Mouse (Mus musculus): ENCODE measurements around the gene Cep68.
A peak's percentile ranks its signal among the peaks of the same experiment; 100 is the strongest.

Cep68 gene

DNA sequence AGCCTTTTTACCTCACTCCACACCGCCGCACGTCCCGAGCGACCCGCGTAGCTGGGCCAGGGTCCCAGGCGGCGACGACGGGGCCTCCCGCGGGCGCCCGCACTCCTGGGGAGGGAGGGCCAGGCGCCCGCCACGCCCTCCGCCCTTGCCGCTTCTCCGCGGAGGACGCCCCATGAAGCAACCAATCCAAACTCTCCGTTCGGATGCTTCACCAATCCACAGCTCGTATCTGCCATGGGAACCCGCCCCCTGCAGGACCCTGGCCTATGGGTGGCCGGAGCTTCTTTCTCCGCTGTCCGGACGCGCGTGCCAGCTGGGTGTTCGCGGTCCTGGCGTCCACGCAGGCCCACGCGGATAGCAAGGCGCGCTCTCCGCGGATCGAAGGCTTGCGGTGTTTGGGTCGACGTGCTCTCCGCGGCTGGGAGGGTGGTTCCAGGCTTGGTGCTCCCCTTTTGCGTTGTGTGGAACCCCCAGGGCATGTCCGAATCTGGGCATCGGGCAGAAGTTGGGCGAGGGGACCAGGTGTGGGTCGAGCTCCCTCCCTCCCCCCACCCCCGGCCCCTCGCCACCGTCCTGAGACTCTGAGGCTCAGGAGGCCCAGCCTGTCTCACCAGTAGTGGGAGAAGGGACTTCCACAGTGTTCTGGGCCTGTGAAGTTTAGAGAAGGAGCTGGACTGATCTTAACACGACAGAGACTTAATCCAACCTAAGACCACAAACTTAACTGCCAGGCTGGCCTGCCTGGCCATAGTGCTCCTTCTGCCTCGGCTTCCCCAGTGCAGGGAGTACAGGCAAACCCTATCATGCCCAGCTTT lies at the start of gene Cep68:
Cep68 (minus strand) TSS at position 134 of the 815 bp plus-strand sequence.
- peak; percentile 87 for DNase-seq (ENCODE audit: low read depth, low spot score)

DNA sequence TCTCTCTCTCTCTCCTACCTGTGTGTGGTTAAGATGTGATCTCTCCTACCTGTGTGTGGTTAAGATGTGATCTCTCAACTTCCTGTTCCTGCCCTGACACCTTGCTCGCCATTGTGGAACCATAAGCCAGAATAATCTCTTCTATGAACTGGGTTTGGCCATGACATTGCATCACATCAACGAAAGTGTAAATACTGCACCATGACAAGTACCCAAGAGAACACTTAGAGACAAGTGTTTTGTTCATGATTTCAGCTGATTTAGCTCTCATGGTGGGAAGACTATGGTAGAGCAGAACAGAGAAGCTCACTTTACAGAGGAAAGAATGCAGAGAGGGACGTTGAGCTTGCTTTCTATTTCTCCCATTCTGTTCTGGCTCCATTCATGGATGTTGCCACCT lies 35.2 kb upstream of the Cep68 start:
- DNase-seq (ENCODE audit: low read depth, low spot score): no peak

DNA sequence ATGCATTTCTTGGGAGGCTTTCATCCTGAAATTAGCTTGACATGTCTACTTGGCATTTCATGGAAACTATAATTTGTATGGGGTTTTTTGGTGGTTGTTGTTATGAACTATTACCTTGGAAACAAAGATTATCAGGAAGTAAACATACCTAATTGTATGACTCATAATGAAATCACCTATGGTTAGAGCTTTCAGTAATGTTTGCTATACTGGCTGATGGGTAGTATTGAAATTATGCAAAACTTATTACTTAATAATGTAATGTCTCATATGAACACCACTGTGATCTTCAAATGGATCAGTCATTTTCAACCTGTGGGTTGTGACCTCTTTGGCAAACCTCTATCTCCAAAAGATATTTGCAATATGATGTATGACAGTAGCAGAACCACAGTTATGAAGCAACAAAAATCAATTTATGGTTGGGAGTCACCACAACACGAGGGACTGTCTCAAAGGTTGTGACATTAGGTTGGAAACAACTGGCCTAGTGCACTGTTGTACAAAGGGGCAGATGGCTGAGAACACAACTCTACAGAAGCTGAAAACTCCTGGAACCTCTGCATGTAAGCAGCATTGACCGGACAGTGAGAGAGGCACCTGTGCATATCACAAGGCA lies 33.5 kb upstream of the Cep68 start:
- DNase-seq (ENCODE audit: low read depth, low spot score): no peak

DNA sequence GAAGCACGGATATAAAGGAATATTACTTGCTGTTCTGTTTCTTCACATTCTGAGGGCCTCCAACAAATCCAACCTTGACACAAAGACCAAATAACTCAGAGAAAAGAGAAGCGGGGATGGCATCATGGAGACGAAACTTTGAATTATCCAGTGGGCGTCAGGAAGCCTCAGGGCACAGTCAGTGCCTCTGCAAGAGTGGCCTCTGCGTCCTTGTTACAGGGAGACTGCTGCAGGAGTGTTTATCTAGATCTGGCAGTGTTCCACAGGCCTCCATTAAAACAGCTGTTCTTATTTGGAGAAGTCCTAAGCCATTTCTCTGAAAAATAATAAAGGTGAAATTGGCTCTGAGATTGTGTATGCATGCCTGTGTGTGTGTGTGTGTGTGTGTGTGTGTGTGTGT lies 31.8 kb upstream of the Cep68 start:
- no peak for DNase-seq (ENCODE audit: low read depth, low spot score)

DNA sequence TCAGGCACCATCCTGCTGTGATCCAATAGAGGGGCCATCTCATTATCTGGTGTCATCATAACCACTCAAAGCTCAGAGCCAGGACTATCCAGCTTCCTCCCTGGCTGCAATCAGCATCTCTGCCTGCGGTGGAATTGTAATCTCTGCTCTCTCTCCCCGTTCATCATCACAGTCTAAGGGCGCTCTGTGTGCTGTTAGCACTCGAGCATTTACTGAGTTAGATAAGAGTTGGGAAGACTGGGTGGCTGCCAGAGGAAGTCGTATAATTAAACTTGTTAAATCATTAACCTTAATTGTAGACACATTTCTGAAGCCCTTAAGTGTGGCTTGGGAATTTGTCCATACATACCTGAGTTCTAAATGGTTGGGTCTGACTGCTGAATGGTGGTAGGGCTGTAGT lies 29.5 kb upstream of the Cep68 start:
- no peak for DNase-seq (ENCODE audit: low read depth, low spot score)

DNA sequence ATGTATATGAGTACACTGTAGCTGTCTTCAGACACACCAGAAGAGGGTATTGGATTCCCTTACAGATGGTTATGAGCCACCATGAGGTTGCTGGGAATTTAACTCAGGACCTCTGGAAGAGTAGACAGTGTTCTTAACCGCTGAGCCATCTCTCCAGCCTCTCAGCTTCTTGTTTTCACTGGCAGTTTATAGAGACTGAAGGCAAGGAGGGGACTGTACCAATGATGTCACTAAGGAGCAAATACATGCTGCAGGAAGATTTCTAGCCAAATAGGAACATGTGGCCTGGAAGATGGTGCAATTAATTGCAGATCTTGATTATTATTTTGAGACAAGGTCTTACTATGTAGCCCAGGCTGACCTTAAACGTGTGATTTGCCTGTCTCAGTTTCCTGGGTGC lies 27.9 kb upstream of the Cep68 start:
- no peak for DNase-seq (ENCODE audit: low read depth, low spot score)

DNA sequence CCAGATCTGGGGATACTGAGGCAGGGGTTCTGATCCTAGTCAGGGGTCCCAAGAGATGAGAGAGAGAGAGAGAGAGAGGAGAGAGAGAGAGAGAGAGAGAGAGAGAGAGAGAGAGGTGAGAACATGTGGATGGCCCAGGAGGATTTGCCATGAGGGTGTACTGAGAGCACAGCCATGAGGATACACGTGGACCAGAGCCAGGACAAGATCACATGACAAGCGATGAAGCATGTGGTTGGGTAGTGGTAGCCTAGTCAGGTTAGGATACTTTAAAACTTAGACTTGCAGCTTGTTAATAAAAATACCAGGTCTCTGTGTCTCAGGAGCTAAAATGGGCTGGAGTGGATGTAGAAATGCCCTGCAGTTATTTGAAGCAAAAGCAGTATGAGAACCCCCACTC lies 26.7 kb upstream of the Cep68 start:
- DNase-seq (ENCODE audit: low read depth, low spot score): no peak

DNA sequence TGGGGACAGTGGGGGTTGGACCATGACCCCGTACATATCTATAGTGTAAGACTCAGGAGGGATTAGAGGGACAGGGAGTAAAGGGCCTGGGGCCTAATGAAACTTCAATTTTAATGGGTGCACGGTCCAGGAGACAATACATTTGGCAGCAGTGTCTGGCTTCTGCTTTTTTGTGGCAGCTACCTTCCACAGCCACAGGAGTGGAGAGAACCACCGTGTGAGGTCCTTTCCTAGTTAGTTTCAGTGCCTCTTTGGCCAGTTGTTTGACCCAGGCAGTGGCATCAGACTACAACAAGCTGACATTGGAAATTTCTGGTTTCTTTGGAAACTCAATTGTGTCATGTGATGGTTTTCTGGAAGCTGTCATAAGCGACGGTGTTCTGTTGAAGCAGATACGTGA lies 20.7 kb upstream of the Cep68 start:
- DNase-seq (ENCODE audit: low read depth, low spot score): no peak

DNA sequence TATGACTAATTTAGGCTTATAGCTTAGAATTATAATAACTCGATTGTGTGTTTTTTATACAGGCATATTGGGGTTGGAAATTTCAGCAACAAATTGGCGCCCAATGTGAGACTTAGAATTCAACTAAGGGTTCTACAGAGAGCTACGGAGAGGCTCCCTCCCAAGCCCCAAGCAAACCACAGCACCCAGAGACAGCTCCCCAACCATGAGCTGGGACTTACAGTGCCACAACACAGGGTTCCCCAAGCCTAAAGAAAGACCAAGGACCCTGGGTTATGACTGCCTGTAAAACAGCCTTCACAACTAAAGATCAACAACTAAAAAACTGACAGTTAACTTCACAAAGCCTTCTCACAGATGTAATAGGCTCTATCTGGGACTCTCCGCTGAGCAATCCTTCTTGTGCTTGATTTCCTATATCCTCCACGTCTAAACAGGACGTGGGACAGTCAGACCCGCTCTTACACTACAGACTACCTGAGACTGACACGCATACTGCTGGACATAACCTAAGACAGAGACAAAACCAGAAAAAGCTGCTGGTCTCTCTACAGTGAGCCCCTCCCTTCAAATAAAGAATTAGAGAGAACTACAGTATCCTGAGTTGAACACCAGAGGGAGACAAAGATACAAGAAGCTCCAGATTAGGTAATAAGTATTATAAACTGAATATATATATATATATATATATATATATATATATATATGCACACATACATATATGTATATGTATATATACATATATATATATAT lies 13.6 kb upstream of the Cep68 start:
- no peak for DNase-seq (ENCODE audit: low read depth, low spot score)

DNA sequence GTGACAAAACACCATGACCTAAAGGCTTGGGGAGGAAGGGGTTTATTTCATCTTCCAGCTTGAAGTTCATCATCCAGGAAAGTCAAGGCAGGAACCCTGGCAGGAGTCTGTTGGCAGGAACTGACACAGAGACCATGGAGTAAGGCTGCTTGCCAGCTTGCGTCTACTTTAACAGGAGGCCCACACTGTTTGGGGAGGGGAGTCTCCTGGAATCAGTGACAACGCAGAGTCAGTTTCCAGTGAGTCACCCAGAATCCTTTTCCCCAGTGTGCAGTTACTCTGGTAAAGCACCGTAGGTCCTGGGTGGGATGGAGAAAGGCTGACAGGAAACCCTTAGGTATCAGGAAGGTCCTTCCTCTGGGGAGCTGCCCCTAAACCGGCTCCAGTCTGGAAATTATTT lies 5.6 kb upstream of the Cep68 start:
- DNase-seq (ENCODE audit: low read depth, low spot score): no peak

DNA sequence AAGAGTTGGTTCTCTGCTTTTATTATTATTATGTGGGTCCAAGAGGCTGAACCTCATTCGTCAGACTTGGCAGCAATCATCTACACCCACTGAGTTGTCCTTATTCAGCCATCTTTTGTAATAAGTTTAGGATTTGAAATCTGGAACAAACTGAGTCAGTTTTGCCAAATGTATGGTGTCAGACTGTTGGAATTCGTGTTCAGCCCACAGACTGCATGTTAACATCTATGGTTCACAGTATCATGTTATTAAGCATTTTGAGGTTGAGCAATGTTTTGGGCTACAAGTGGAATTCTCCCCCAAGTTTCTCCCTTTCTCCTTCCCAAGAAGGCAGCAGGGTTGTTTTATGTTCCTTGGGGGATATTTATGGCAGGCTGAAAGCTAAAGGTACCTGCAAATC lies 3.9 kb upstream of the Cep68 start:
- no peak for DNase-seq (ENCODE audit: low read depth, low spot score)

DNA sequence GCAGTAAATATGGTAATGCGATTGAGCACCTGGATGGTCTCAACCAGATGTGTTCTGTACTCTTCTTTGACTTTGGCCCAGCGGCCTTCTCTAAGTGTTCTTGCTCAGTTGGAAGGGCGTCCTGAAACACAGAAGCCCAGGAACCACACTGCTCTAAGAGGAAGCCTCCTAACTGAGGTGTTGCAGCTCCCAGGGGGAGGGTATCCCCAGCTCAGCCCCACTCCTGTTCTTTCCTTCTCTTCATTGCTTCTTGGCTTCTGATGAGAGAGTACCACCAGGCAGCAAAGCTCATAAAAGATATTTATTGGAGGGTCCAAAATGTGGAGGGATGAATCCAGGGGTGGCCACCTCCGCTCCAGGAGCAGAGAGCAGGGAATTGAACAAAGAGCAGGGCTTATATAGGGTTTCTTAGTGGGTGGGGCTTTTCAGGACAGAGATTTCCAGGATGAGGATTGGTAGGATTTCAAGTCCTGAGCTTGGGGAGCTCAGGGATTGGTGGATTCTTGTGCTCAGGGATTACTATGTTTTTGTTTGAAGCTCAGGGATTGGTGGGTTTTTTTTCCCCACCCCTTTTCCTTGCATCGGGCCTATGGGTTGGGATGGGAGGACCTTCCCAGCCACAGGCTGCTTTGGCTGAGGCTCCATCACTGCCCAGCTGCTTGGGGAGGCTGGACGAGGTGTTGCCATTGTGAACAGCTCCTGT lies 1.4 kb upstream of the Cep68 start:
- DNase-seq (ENCODE audit: low read depth, low spot score): no peak

DNA sequence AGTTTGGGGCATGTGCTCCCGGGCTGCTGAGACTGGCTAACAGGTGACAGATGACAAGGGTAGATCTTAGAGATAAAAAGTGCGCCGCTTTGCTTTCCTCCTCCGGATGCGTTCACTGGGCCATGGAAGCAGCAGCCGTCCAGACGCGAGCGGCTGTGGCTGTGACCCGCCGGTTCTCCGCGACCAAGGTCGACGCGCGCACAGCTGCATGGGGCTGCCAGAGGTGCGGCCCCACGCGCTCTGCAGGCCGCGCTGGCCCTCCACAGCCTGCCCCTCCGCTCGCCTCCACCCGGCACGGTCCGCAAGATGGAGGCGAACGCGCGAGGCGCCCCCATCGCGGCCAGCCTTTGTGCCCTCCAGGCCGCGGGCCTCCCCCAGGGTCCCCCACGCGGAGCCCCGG lies 389 bp downstream of the Cep68 start:
- DNase-seq (ENCODE audit: low read depth, low spot score): no peak

DNA sequence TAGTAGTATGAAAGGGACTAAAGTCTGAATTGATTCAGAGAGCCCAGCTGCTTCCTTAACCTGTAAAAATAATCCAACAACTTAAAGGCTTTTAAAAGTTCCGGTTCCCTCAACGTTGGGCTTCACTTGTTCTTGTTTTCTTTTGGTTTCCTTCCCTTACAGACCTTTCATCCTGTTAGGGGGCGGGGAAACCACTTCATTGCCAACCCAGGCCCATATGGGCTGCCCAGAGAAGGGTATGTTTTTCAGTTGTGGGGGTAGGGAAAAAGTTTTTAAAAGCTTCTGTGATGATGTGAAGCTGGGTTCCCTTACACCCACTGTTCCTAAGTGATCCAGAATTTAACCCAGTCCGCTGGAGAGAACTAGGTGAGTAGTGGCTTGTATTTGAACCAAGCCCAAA lies 952 bp downstream of the Cep68 start:
- no peak for DNase-seq (ENCODE audit: low read depth, low spot score)

DNA sequence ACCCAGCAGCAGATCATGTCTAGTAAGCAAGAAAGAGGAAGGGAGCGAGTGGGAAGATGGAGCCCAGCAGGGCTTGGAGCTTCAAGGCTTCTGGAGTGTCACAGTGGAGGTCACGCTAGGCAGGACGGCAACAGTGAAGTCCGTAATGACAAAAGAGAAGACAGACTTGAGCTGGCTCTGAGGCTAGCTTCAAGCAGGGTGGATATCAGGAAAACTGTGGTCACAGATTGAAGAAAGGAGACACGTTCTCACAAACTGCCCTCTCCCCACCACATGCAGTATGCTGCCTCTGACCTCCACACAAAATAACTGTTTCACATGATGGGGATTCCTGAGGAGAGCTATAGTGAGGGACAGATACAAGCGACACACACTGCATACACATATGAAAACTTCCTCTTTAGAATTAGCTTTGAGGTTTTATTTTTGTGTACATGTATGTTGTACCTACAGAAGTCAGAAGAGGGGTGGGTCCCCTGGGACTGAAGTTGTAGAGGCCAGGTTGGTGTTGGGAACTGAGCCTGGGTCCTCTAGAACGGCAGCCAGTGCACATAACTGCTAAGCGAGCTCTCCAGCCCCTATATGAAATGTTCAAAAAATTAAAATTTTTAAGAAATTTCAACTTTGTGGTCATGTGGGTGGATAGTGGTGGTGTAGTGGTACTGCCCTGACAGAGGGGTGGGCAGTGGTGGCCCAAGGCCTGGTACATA lies 1.9 kb downstream of the Cep68 start:
- no peak for DNase-seq (ENCODE audit: low read depth, low spot score)

DNA sequence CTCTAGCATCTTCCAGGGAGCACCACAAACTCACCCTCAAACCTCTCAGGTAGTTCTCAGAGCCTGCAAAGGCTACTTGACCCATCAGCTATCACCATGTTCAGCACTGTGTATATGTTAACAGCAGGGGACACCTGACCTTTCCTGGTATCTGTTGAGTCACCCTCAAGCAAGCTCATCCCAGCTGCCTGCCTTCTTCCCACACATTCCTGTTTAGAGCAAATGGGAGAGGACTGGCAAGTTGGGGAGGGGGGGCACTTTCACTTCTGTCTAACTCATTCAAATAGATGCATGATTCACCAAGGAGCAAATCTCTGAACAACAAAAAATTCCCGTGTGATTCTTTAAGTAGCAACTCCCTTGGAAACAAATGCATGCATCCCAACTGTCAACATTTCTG lies 2.6 kb downstream of the Cep68 start:
- no peak for DNase-seq (ENCODE audit: low read depth, low spot score)

DNA sequence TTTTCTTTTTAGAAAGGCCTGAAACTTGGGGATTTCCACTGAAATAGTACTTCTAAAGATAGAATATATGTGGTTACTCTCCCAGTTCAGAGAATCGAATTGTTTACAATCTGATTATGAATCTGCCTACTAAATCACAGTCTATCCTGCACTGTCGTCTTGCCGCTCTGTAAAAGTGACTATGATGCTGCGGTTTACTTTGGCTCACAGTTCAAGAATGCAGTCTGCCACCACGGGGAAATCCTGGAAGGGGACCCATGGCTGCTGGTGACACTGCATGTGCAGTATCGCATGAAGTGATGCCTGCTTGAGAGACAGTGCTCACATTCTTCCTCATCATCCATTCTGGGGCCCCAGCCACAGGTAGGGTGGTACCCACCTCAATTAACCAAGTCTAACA lies 3.9 kb downstream of the Cep68 start:
- no peak for DNase-seq (ENCODE audit: low read depth, low spot score)

DNA sequence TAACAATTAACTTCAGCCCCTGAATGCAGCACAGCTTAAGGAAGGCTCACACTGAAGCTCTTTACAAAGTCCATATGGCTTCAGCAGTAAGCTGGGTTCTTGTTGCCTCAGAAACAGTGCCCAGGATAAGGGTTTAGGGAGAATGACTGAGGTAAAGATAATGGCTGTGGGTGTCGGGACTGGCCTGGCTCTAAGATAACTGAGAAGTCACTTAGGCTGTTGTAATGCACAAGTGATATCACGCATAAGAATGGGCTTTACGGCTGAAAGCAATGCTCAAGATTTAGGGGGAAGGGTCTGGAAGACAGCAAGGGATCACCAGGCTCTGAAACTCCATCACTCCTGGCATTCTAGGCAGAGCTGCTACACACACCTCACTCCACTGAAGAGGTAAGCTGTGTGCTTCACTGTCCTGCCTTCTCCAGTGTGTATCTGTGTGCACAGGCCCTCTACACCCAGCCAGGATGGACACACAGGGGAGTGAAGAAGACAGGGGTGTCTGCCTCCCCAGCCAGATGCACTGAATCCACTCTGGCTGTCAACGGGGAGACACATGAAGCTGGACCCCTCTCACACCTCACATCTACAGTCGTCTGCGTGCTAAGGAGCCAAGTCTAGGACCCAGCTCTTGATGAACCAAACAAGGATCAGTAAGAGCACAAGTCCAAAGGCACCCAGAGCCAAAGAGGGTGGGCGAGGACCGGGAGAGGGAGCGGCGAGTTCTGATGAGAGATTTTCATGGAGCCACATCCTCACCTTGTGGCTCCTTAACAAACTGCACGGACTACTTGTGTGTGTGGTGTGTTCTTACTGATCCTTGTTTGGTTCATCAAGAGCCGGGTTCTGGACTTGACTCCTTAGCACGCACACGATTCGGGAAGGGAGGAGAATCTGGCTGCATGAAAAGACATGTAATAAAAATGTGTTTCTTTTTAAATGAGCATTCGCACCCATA lies 4.6 kb downstream of the Cep68 start:
- DNase-seq (ENCODE audit: low read depth, low spot score): no peak

DNA sequence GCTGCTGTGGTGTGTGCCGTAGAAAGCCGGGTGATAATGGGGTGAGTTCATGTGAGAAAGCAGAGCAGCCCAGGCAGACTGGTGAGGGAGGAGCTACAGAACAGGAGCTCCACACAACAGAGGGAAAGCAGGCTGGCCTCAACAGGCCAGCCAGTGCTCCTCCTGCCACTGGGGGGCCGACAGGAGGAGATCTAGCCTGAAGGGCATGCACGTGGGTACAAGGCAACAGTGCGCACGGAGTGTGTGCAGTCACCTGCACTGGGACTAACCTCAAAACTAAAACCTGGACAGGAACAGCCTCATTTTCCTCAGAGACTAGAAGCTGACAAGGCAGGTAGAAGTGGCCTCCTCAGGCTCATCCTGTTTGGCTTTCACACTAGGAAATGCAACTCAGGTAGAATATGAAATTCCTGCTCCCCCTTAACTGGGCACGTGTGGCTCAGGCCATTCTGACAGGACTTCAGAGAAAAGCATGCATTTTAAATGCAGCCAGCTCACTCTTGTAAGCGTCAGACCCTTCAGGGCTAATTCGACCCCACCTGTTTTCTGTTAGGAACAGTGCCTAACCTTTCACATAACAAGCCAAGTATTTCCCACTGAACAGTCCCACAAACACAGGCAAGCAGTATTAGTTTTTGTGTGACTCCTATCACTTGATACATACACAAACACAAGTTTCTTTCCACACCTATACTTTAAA lies 5.9 kb downstream of the Cep68 start:
- DNase-seq (ENCODE audit: low read depth, low spot score): no peak
